Mouse (Mus musculus) neural tube, embryonic 15.5 days (tissue): ENCODE data around the gene 4930451I11Rik. TPM values are rescaled to one million over a fixed set of nuclear protein-coding genes. Genes with fewer than 3 reads are reported as not detected.

ENCODE experiments used
- ATAC-seq: fragments of 200-750 bp; cut with Nextera tagmentation; 2 replicates; pipeline ENCODE4 v1.8.0; 2017; ENCODE audit warnings: mild to moderate bottlenecking, moderate TSS enrichment, moderate library complexity; ENCODE audit not compliant: low FRiP score
- H3K27ac ChIP-seq: fragments of 300-500 bp; sonication (generic); replicated peaks from 2 replicates; pipeline ENCODE4 v1.5.1; 2015; ENCODE audit warnings: mild to moderate bottlenecking, inconsistent platforms
- H3K27me3 ChIP-seq: fragments of 300-500 bp; sonication (generic); replicated peaks from 2 replicates; pipeline ENCODE4 v1.6.1; 2015; ENCODE audit warnings: inconsistent platforms
- H3K36me3 ChIP-seq: fragments of 300-500 bp; sonication (generic); 2 replicates; pipeline ENCODE4 v1.6.1; 2015; ENCODE audit warnings: inconsistent platforms
- H3K4me1 ChIP-seq: fragments of 300-500 bp; sonication (generic); 2 replicates; pipeline ENCODE4 v1.6.1; 2015; ENCODE audit warnings: inconsistent platforms
- H3K4me2 ChIP-seq: fragments of 300-500 bp; sonication (generic); 2 replicates; pipeline ENCODE4 v1.6.1; 2015; ENCODE audit warnings: inconsistent platforms, mild to moderate bottlenecking, moderate library complexity
- H3K4me3 ChIP-seq: fragments of 300-500 bp; sonication (generic); replicated peaks from 2 replicates; pipeline ENCODE4 v1.5.1; 2015; ENCODE audit warnings: mild to moderate bottlenecking, inconsistent platforms
- H3K9ac ChIP-seq: fragments of 300-500 bp; sonication (generic); replicated peaks from 2 replicates; pipeline ENCODE4 v1.6.1; 2015; ENCODE audit warnings: mild to moderate bottlenecking, inconsistent platforms
- H3K9me3 ChIP-seq: fragments of 300-500 bp; sonication (generic); replicated peaks from 2 replicates; pipeline ENCODE4 v1.6.1; 2016; ENCODE audit warnings: inconsistent platforms
- WGBS: fragments of 180-500 bp; shearing (Covaris S2); methylation state at CpG from one replicate; pipeline ENCODE4 v1.1.7; 2015; ENCODE audit warnings: mixed read lengths; 5-methylcytosine and 5-hydroxymethylcytosine counted together
- polyA plus RNA-seq: library from polyadenylated mRNA; unstranded; fragments of >200 nt; fragmentation: Nextera tagmentation; extraction: Ambion mirVana; gene quantifications from 2 replicates; pipeline ENCODE4 v1.2.1, GENCODE M21; 2015

The 4930451I11Rik gene
- polyA plus RNA-seq, 1 experiment from 2014 or later: not detected

GRCm38 (mm10) chr7:126832036-126832598 lies 678 bp upstream of the 4930451I11Rik start:
- H3K9me3 ChIP-seq: no peaks in the 10 kb centered on the region
- H3K36me3 ChIP-seq: 0 out of 2 replicates have a peak, but pooled peaks cover 8% of the 10 kb centered on the region
- WGBS: under 1% methylated on average over 21 of the region's 21 CpGs
- peak; percentile 86 for ATAC-seq
- H3K27me3 ChIP-seq: no peaks in the 10 kb centered on the region
- H3K4me3 ChIP-seq: peak overlapping the region; percentile 21
- H3K4me1 ChIP-seq: peaks cover 21% of the 10 kb centered on the region
- H3K4me2 ChIP-seq: peak overlapping the region; percentile 58
- H3K9ac ChIP-seq: no peak overlapping the region
- H3K27ac ChIP-seq: 0 out of 2 replicates have a peak overlapping the region, but pooled peaks have one; percentile 28

GRCm38 (mm10) chr7:126825952-126826351 lies 5.5 kb downstream of the 4930451I11Rik start:
- Histone ChIP-seq H3K36me3 (0 out of 2 replicates have a peak, but pooled peaks cover 8% of the 10 kb centered on the region), H3K27ac (no peak overlapping the region), H3K9me3 (no peaks in the 10 kb centered on the region), H3K9ac (peak overlapping the region; percentile 1; the same call in 1 of the 2 replicates), H3K27me3 (no peaks in the 10 kb centered on the region), H3K4me3 (no peak overlapping the region), H3K4me1 (peaks cover 57% of the 10 kb centered on the region), H3K4me2 (peak overlapping the region; percentile 64; the same call in 1 of the 2 replicates)
- 78% methylated on average over 5 of the region's 5 CpGs for WGBS
- no peak for ATAC-seq

- H3K4me3 ChIP-seq: no peak overlapping the region; the same call in none of the 2 replicates
Observed at GRCm38 (mm10) chr7:126825403-126825802, 6.0 kb downstream of the 4930451I11Rik start.

GRCm38 (mm10) chr7:126823940-126824339 lies 7.5 kb downstream of the 4930451I11Rik start:
- H3K27ac ChIP-seq: peak overlapping the region; percentile 90
- peak overlapping the region; percentile 68 for H3K4me3 ChIP-seq
- H3K36me3 ChIP-seq: 0 out of 2 replicates have a peak, but pooled peaks cover 8% of the 10 kb centered on the region
- H3K9ac ChIP-seq: peak overlapping the region; percentile 89
- no peaks in the 10 kb centered on the region for H3K27me3 ChIP-seq
- H3K4me1 ChIP-seq: peaks cover 49% of the 10 kb centered on the region
- ATAC-seq: 0 out of 2 replicates have a peak, but pooled peaks have one; percentile 8
- H3K9me3 ChIP-seq: no peaks in the 10 kb centered on the region
- 7% methylated on average over 10 of the region's 10 CpGs for WGBS
- peak overlapping the region; percentile 64 for H3K4me2 ChIP-seq

More at GRCm38 (mm10) chr7:126825403-126825802, 6.0 kb downstream of the 4930451I11Rik start:
- Histone ChIP-seq H3K4me2 (peak overlapping the region; percentile 64), H3K27ac (no peak overlapping the region), H3K4me1 (peaks cover 57% of the 10 kb centered on the region), H3K27me3 (no peaks in the 10 kb centered on the region), H3K9me3 (no peaks in the 10 kb centered on the region), H3K36me3 (0 out of 2 replicates have a peak, but pooled peaks cover 8% of the 10 kb centered on the region), H3K9ac (peak overlapping the region; percentile 1; the same call in 1 of the 2 replicates)
- ATAC-seq: no peak
- 24% methylated on average over 8 of the region's 8 CpGs for WGBS

GRCm38 (mm10) chr7:126823202-126823711 lies 8.2 kb downstream of the 4930451I11Rik start:
- peaks cover 49% of the 10 kb centered on the region for H3K4me1 ChIP-seq
- peak overlapping the region; percentile 90 for H3K27ac ChIP-seq
- H3K9me3 ChIP-seq: no peaks in the 10 kb centered on the region
- under 1% methylated on average over 12 of the region's 19 CpGs for WGBS
- H3K9ac ChIP-seq: peak overlapping the region; percentile 89
- ATAC-seq: peak; percentile 88
- no peaks in the 10 kb centered on the region for H3K27me3 ChIP-seq
- H3K36me3 ChIP-seq: 0 out of 2 replicates have a peak, but pooled peaks cover 4% of the 10 kb centered on the region
- H3K4me2 ChIP-seq: peak overlapping the region; percentile 64
- H3K4me3 ChIP-seq: peak overlapping the region; percentile 68

GRCm38 (mm10) chr7:126822741-126823140 lies 8.7 kb downstream of the 4930451I11Rik start:
- WGBS: 9% methylated on average over 9 of the region's 9 CpGs
- peaks cover 49% of the 10 kb centered on the region for H3K4me1 ChIP-seq
- peak; percentile 29 for ATAC-seq

GRCm38 (mm10) chr7:126821835-126822511 lies 9.5 kb downstream of the 4930451I11Rik start:
- Histone ChIP-seq H3K27ac (peak overlapping the region; percentile 90), H3K4me1 (peaks cover 42% of the 10 kb centered on the region), H3K36me3 (no peaks in the 10 kb centered on the region), H3K27me3 (no peaks in the 10 kb centered on the region), H3K9me3 (no peaks in the 10 kb centered on the region), H3K4me3 (peak overlapping the region; percentile 68), H3K4me2 (peak overlapping the region; percentile 64), H3K9ac (peak overlapping the region; percentile 89)
- no peak for ATAC-seq
- 24% methylated on average over 7 of the region's 7 CpGs for WGBS

More at GRCm38 (mm10) chr7:126822741-126823140, 8.7 kb downstream of the 4930451I11Rik start:
- no peaks in the 10 kb centered on the region for H3K27me3 ChIP-seq
- H3K27ac ChIP-seq: peak overlapping the region; percentile 90
- H3K9ac ChIP-seq: peak overlapping the region; percentile 89
- peak overlapping the region; percentile 64 for H3K4me2 ChIP-seq
- 0 out of 2 replicates have a peak, but pooled peaks cover 4% of the 10 kb centered on the region for H3K36me3 ChIP-seq
- no peaks in the 10 kb centered on the region for H3K9me3 ChIP-seq
- peak overlapping the region; percentile 68 for H3K4me3 ChIP-seq

- no peak overlapping the region for H3K27ac ChIP-seq
- no peaks in the 10 kb centered on the region for H3K27me3 ChIP-seq
- no peak for ATAC-seq
- H3K36me3 ChIP-seq: no peaks in the 10 kb centered on the region
- peaks cover 11% of the 10 kb centered on the region for H3K4me1 ChIP-seq
- H3K4me2 ChIP-seq: no peak overlapping the region
- H3K9me3 ChIP-seq: no peaks in the 10 kb centered on the region
- H3K9ac ChIP-seq: no peak overlapping the region
- WGBS: 25% methylated on average over 1 of the region's 1 CpGs
- H3K4me3 ChIP-seq: no peak overlapping the region
Observed at GRCm38 (mm10) chr7:126818818-126819217, 12.6 kb downstream of the 4930451I11Rik start.

GRCm38 (mm10) chr7:126817595-126817994 lies 13.8 kb downstream of the 4930451I11Rik start:
- 86% methylated on average over 7 of the region's 7 CpGs for WGBS

GRCm38 (mm10) chr7:126816494-126816893 lies 14.9 kb downstream of the 4930451I11Rik start:
- 84% methylated on average over 8 of the region's 8 CpGs for WGBS
- no peak overlapping the region for H3K9ac ChIP-seq
- no peaks in the 10 kb centered on the region for H3K9me3 ChIP-seq
- no peak overlapping the region for H3K4me2 ChIP-seq
- ATAC-seq: no peak
- no peaks in the 10 kb centered on the region for H3K4me1 ChIP-seq
- no peaks in the 10 kb centered on the region for H3K36me3 ChIP-seq
- no peak overlapping the region for H3K27ac ChIP-seq
- H3K27me3 ChIP-seq: no peaks in the 10 kb centered on the region
- no peak overlapping the region for H3K4me3 ChIP-seq

More at GRCm38 (mm10) chr7:126817595-126817994, 13.8 kb downstream of the 4930451I11Rik start:
- H3K36me3 ChIP-seq: no peaks in the 10 kb centered on the region
- H3K27ac ChIP-seq: no peak overlapping the region
- H3K27me3 ChIP-seq: no peaks in the 10 kb centered on the region
- no peak overlapping the region for H3K9ac ChIP-seq
- H3K4me3 ChIP-seq: no peak overlapping the region
- ATAC-seq: no peak
- H3K4me2 ChIP-seq: no peak overlapping the region
- no peaks in the 10 kb centered on the region for H3K9me3 ChIP-seq
- peaks cover 8% of the 10 kb centered on the region for H3K4me1 ChIP-seq

- Histone ChIP-seq H3K27ac (no peak overlapping the region), H3K4me1 (no peaks in the 10 kb centered on the region), H3K27me3 (no peaks in the 10 kb centered on the region), H3K9ac (no peak overlapping the region), H3K36me3 (no peaks in the 10 kb centered on the region), H3K9me3 (no peaks in the 10 kb centered on the region), H3K4me3 (no peak overlapping the region), H3K4me2 (no peak overlapping the region)
- no peak for ATAC-seq
- 49% methylated on average over 8 of the region's 8 CpGs for whole genome bisulfite sequencing
Observed at GRCm38 (mm10) chr7:126815726-126816222, 15.7 kb downstream of the 4930451I11Rik start.
